Mouse (Mus musculus): ENCODE results near the gene Zfp385a. TPM values are rescaled to one million over a fixed set of nuclear protein-coding genes. Genes with fewer than 3 reads are reported as not detected.

Zfp385a gene
- polyA plus RNA-seq, 1 experiment from 2014 or later: 27.5 TPM

GRCm38 (mm10) chr15:103290417-103290816, 49.5 kb downstream of the Zfp385a start:
- DNase-seq (ENCODE audit: low spot score) (no peak), ATAC-seq (ENCODE audit: insufficient read depth, low FRiP score, low TSS enrichment) (no peak)
- H3K9me3 ChIP-seq (ENCODE audit: control insufficient read depth, low read length): no peaks in the 10 kb centered on the region
- no peaks in the 10 kb centered on the region for H3K27me3 ChIP-seq (ENCODE audit: control insufficient read depth, insufficient read depth, low read length)
- H3K36me3 ChIP-seq (ENCODE audit: control insufficient read depth, insufficient read depth, low read length): peaks cover 11% of the 10 kb centered on the region
- H3K4me1 ChIP-seq (ENCODE audit: control insufficient read depth, insufficient read depth, low read length): peaks cover 32% of the 10 kb centered on the region
- 69% methylated on average over 6 of the region's 6 CpGs for WGBS
- peak overlapping the region; percentile 58; the same call in 1 of the 2 replicates for H3K27ac ChIP-seq (ENCODE audit: low read depth, low read length)
- H3K9ac ChIP-seq (ENCODE audit: low read length): 0 out of 2 replicates have a peak overlapping the region, but pooled peaks have one; percentile 6
- H3K4me2 ChIP-seq (ENCODE audit: low read depth): no peak overlapping the region
- H3K4me3 ChIP-seq (ENCODE audit: low read depth, low read length): no peak overlapping the region

GRCm38 (mm10) chr15:103289600-103289999, 50.3 kb downstream of the Zfp385a start:
- Histone ChIP-seq H3K9me3 (ENCODE audit: control insufficient read depth, low read length) (no peaks in the 10 kb centered on the region), H3K27me3 (ENCODE audit: control insufficient read depth, insufficient read depth, low read length) (no peaks in the 10 kb centered on the region), H3K4me2 (ENCODE audit: low read depth) (no peak overlapping the region), H3K4me1 (ENCODE audit: control insufficient read depth, insufficient read depth, low read length) (peaks cover 28% of the 10 kb centered on the region), H3K27ac (ENCODE audit: low read depth, low read length) (peak overlapping the region; percentile 76), H3K36me3 (ENCODE audit: control insufficient read depth, insufficient read depth, low read length) (peaks cover 11% of the 10 kb centered on the region), H3K4me3 (ENCODE audit: low read depth, low read length) (no peak overlapping the region), H3K9ac (ENCODE audit: low read length) (no peak overlapping the region)
- DNase-seq (ENCODE audit: low spot score): no peak
- 34% methylated on average over 5 of the region's 5 CpGs for WGBS
- ATAC-seq (ENCODE audit: insufficient read depth, low FRiP score, low TSS enrichment): no peak

GRCm38 (mm10) chr15:103285778-103286417, 54.0 kb downstream of the Zfp385a start:
- peaks cover 23% of the 10 kb centered on the region for H3K4me1 ChIP-seq (ENCODE audit: control insufficient read depth, insufficient read depth, low read length)
- no peaks in the 10 kb centered on the region for H3K36me3 ChIP-seq (ENCODE audit: control insufficient read depth, insufficient read depth, low read length)
- H3K4me3 ChIP-seq (ENCODE audit: low read depth, low read length): no peak overlapping the region
- ATAC-seq (ENCODE audit: insufficient read depth, low FRiP score, low TSS enrichment) (no peak), DNase-seq (ENCODE audit: low spot score) (no peak)
- 86% methylated on average over 1 of the region's 1 CpGs for WGBS
- no peak overlapping the region for H3K27ac ChIP-seq (ENCODE audit: low read depth, low read length)
- H3K9me3 ChIP-seq (ENCODE audit: control insufficient read depth, low read length): no peaks in the 10 kb centered on the region
- H3K9ac ChIP-seq (ENCODE audit: low read length): no peak overlapping the region
- H3K4me2 ChIP-seq (ENCODE audit: low read depth): no peak overlapping the region
- H3K27me3 ChIP-seq (ENCODE audit: control insufficient read depth, insufficient read depth, low read length): no peaks in the 10 kb centered on the region

GRCm38 (mm10) chr15:103284647-103285046, 55.2 kb downstream of the Zfp385a start:
- H3K27me3 ChIP-seq (ENCODE audit: control insufficient read depth, insufficient read depth, low read length): no peaks in the 10 kb centered on the region
- ATAC-seq (ENCODE audit: insufficient read depth, low FRiP score, low TSS enrichment) (no peak), DNase-seq (ENCODE audit: low spot score) (no peak)
- H3K9me3 ChIP-seq (ENCODE audit: control insufficient read depth, low read length): no peaks in the 10 kb centered on the region
- H3K4me1 ChIP-seq (ENCODE audit: control insufficient read depth, insufficient read depth, low read length): peaks cover 14% of the 10 kb centered on the region
- H3K27ac ChIP-seq (ENCODE audit: low read depth, low read length): no peak overlapping the region
- no peak overlapping the region for H3K4me2 ChIP-seq (ENCODE audit: low read depth)
- H3K36me3 ChIP-seq (ENCODE audit: control insufficient read depth, insufficient read depth, low read length): no peaks in the 10 kb centered on the region
- no peak overlapping the region for H3K4me3 ChIP-seq (ENCODE audit: low read depth, low read length)
- H3K9ac ChIP-seq (ENCODE audit: low read length): no peak overlapping the region
- WGBS: 44% methylated on average over 2 of the region's 2 CpGs

- no peak for ATAC-seq (ENCODE audit: insufficient read depth, low FRiP score, low TSS enrichment)
- WGBS: 61% methylated on average over 3 of the region's 3 CpGs
Measured at GRCm38 (mm10) chr15:103284066-103284465, 55.8 kb downstream of the Zfp385a start.

GRCm38 (mm10) chr15:103281465-103282205, 58.3 kb downstream of the Zfp385a start:
- ATAC-seq (ENCODE audit: insufficient read depth, low FRiP score, low TSS enrichment) (no peak), DNase-seq (ENCODE audit: low spot score) (no peak)
- Histone ChIP-seq H3K9ac (ENCODE audit: low read length) (peak overlapping the region; percentile 14; the same call in 1 of the 2 replicates), H3K9me3 (ENCODE audit: control insufficient read depth, low read length) (no peaks in the 10 kb centered on the region), H3K27me3 (ENCODE audit: control insufficient read depth, insufficient read depth, low read length) (no peaks in the 10 kb centered on the region), H3K4me2 (ENCODE audit: low read depth) (no peak overlapping the region), H3K36me3 (ENCODE audit: control insufficient read depth, insufficient read depth, low read length) (no peaks in the 10 kb centered on the region), H3K4me1 (ENCODE audit: control insufficient read depth, insufficient read depth, low read length) (peaks cover 4% of the 10 kb centered on the region; the same call in 1 of the 2 replicates), H3K27ac (ENCODE audit: low read depth, low read length) (0 out of 2 replicates have a peak overlapping the region, but pooled peaks have one; percentile 34), H3K4me3 (ENCODE audit: low read depth, low read length) (no peak overlapping the region)
- 93% methylated on average over 3 of the region's 3 CpGs for WGBS

More at GRCm38 (mm10) chr15:103284066-103284465, 55.8 kb downstream of the Zfp385a start:
- DNase-seq (ENCODE audit: low spot score): peak; percentile 68
- H3K27ac ChIP-seq (ENCODE audit: low read depth, low read length): no peak overlapping the region
- H3K4me3 ChIP-seq (ENCODE audit: low read depth, low read length): no peak overlapping the region
- no peaks in the 10 kb centered on the region for H3K9me3 ChIP-seq (ENCODE audit: control insufficient read depth, low read length)
- no peak overlapping the region for H3K4me2 ChIP-seq (ENCODE audit: low read depth)
- H3K36me3 ChIP-seq (ENCODE audit: control insufficient read depth, insufficient read depth, low read length): no peaks in the 10 kb centered on the region
- H3K4me1 ChIP-seq (ENCODE audit: control insufficient read depth, insufficient read depth, low read length): peaks cover 10% of the 10 kb centered on the region
- no peak overlapping the region for H3K9ac ChIP-seq (ENCODE audit: low read length)
- no peaks in the 10 kb centered on the region for H3K27me3 ChIP-seq (ENCODE audit: control insufficient read depth, insufficient read depth, low read length)

- 79% methylated on average over 3 of the region's 3 CpGs for WGBS
- Histone ChIP-seq H3K4me1 (ENCODE audit: control insufficient read depth, insufficient read depth, low read length) (peaks cover 4% of the 10 kb centered on the region; the same call in 1 of the 2 replicates), H3K4me2 (ENCODE audit: low read depth) (no peak overlapping the region), H3K9me3 (ENCODE audit: control insufficient read depth, low read length) (no peaks in the 10 kb centered on the region), H3K9ac (ENCODE audit: low read length) (no peak overlapping the region), H3K27ac (ENCODE audit: low read depth, low read length) (no peak overlapping the region), H3K4me3 (ENCODE audit: low read depth, low read length) (no peak overlapping the region), H3K27me3 (ENCODE audit: control insufficient read depth, insufficient read depth, low read length) (no peaks in the 10 kb centered on the region), H3K36me3 (ENCODE audit: control insufficient read depth, insufficient read depth, low read length) (no peaks in the 10 kb centered on the region)
- DNase-seq (ENCODE audit: low spot score): peak; percentile 47
- no peak for ATAC-seq (ENCODE audit: insufficient read depth, low FRiP score, low TSS enrichment)
Measured at GRCm38 (mm10) chr15:103280817-103281464, 59.0 kb downstream of the Zfp385a start.

GRCm38 (mm10) chr15:103279750-103280149, 60.1 kb downstream of the Zfp385a start:
- no peak for ATAC-seq (ENCODE audit: insufficient read depth, low FRiP score, low TSS enrichment)
- peak; percentile 28 for DNase-seq (ENCODE audit: low spot score)
- H3K27ac ChIP-seq (ENCODE audit: low read depth, low read length): no peak overlapping the region
- H3K9me3 ChIP-seq (ENCODE audit: control insufficient read depth, low read length): no peaks in the 10 kb centered on the region
- no peak overlapping the region for H3K4me2 ChIP-seq (ENCODE audit: low read depth)
- H3K27me3 ChIP-seq (ENCODE audit: control insufficient read depth, insufficient read depth, low read length): no peaks in the 10 kb centered on the region
- H3K4me1 ChIP-seq (ENCODE audit: control insufficient read depth, insufficient read depth, low read length): no peaks in the 10 kb centered on the region
- H3K36me3 ChIP-seq (ENCODE audit: control insufficient read depth, insufficient read depth, low read length): no peaks in the 10 kb centered on the region
- 67% methylated on average over 3 of the region's 3 CpGs for WGBS
- no peak overlapping the region for H3K9ac ChIP-seq (ENCODE audit: low read length)
- H3K4me3 ChIP-seq (ENCODE audit: low read depth, low read length): no peak overlapping the region

Measured in neural tube, embryonic 11.5 days (tissue).